Mouse (Mus musculus): ENCODE results near the gene Elmo2. TPM values are rescaled to one million over a fixed set of nuclear protein-coding genes. Genes with fewer than 3 reads are reported as not detected.
A peak's percentile ranks its signal among the peaks of the same experiment; 100 is the strongest.

Gene Elmo2
- total RNA-seq (2017), result 17.4 and 29.7 TPM in 2 replicates

- ATAC-seq (replicated peaks; ENCODE audit: low read depth, poor library complexity, severe bottlenecking), result peak; percentile 85
Observed at GRCm38 (mm10) chr2:165326304-165327190, at the start of gene Elmo2. TSS of gene Elmo2 (minus strand) at chr2:165326479.

- peak; percentile 25; the same call in 1 of the 2 replicates for ATAC-seq (replicated peaks; ENCODE audit: low read depth, poor library complexity, severe bottlenecking)
Observed at GRCm38 (mm10) chr2:165376001-165376400, 49.7 kb upstream of the Elmo2 start.

- ATAC-seq (replicated peaks; ENCODE audit: low read depth, poor library complexity, severe bottlenecking), result no peak
Observed at GRCm38 (mm10) chr2:165375478-165375877, 49.2 kb upstream of the Elmo2 start.

DNA sequence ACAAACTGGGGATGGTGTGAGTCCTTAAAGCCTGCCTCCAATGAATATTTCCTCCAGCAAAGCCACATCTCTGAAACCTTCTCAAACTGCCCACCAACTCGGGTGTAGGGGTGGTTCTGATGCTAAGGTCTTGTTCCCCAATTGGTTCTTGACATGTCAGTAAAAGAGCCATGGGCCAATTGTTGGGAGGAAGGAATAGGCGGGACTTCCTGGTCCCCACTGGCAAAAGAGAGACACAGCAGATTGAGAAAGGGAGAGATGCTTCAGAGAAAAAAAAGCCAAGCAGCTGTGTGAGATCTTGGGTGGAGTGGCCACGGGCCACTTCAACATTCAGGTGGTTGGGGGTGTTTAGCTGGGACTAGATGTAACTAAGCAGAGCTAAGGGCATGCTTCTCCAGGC lies 44.8 kb upstream of the Elmo2 start:
- no peak for ATAC-seq (replicated peaks; ENCODE audit: low read depth, poor library complexity, severe bottlenecking)

DNA sequence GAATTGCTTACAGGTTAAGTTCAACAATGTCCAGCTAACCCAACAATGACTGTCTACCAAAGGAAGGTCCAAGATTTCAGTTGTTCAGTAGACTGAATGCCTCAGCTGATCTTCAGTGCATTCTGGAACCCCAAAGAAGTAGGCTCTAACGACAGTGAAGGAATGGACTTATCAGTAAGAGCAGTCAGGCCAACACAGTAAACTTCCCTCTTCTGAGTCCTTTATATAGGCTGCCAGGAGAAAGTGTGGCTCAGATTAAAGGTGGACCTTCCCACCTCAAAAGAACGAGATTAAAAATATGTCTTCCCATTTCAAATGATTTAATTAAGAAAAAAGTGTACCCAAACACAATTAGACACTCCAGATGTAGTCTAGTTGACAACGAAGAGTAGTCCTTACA lies 44.1 kb upstream of the Elmo2 start:
- no peak for ATAC-seq (replicated peaks; ENCODE audit: low read depth, poor library complexity, severe bottlenecking)

DNA sequence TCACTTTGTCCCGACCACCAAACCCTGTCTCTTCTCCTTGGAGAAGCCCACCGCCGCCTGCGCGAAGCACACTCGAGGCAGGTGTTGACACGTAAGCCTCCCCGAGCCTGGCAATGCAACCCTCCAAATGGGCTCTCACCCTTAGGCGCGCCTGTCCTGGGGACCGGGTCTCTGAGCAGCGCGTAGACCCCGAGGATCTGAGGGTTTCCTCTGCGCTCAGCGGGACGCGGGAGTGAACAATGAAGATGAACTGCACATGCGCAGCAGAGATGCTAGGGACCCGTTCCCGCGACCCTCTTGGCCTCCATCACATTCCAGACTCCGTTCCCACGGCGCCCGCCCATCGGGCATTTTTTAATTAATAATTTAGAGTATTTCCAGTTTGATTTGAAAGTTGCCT lies 42.2 kb upstream of the Elmo2 start, which contains the start of gene Zfp663:
Gene Zfp663 (minus strand): TSS at position 234 of the 400 bp plus-strand sequence.
- ATAC-seq (replicated peaks; ENCODE audit: low read depth, poor library complexity, severe bottlenecking), result no peak

GRCm38 (mm10) chr2:165367868-165368439 lies 41.7 kb upstream of the Elmo2 start:
- no peak for ATAC-seq (replicated peaks; ENCODE audit: low read depth, poor library complexity, severe bottlenecking)

DNA sequence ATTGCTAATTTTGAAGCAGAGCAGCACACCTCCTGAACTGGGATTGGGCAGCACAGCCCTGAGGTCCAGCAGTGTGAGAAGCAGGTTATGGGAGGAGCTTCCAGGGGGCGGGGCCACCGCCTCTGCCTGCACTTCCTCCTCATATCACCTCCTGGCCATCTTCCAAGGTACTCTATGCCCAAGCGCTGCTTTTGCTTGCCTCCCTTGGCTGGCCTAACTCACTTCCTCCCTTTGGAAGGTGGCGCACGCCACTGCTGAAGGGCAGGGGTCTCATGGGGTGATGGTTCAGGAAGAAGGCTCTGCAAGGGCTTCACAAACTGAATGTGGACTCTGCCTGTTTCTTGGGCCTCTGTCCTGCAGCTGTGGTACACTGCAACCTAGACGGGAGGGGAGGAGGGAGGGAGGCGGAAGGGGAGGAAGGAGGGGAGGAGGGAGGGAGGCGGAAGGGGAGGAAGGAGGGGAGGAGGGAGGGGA lies 40.8 kb upstream of the Elmo2 start:
- peak; percentile 68 for ATAC-seq (replicated peaks; ENCODE audit: low read depth, poor library complexity, severe bottlenecking)

DNA sequence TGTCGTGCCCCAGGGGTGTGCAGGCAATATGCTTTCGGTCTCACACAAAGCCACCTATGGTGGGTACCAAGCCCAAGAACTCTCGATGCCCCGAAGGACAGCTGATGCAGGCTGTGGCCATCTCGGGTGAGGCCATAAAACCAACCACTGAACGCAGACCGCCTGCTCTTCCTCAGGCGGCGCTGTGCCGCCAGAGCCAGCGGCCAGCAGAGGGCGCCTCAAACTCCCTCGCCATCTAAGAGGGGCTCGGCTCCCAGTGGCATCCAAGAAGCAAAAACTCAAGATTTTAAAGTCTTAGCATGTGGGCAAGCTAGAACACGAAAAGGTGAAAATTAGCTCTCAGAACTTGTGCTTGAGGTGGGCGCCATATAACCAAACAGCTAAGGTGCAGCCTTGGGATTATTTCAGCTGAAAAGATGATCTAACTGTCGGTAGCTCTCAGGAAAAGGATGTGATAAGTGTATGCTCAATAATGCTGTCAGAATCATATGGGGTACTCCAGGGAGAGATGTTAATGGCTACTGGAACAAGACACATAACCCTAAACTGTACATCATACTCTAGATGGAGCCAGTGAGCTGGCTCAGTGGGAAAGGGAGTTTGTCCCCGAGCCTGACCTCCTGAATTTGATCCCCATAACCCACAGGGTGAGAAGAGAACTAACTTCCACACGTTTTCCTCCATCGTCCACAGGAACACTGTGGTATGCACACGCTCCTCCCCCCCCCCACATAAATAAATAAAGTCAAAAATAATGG lies 38.2 kb upstream of the Elmo2 start:
- peak; percentile 45 for ATAC-seq (replicated peaks; ENCODE audit: low read depth, poor library complexity, severe bottlenecking)

DNA sequence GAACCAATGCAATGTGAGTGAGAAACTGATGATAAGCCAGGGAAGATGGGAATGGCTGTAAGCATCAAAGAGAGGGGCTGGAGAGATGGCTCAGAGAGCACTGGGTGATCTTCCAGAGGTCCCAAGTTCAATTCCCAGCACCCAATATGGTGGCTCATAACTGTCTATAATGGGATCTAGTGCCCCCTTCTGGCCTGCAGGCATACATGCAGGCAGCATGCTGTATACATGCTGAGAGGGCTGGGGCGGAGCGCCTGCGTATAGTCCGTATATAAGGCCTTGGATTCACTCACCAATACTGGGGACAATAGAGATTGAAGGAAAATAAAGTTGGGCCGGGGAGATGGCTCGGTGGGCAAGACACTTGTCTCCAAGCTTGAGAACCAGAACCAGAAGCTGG lies 37.0 kb upstream of the Elmo2 start:
- ATAC-seq (replicated peaks; ENCODE audit: low read depth, poor library complexity, severe bottlenecking), result no peak

- peak; percentile 88 for ATAC-seq (replicated peaks; ENCODE audit: low read depth, poor library complexity, severe bottlenecking)
Observed at GRCm38 (mm10) chr2:165360861-165361260, 34.6 kb upstream of the Elmo2 start.

- no peak for ATAC-seq (replicated peaks; ENCODE audit: low read depth, poor library complexity, severe bottlenecking)
Observed at GRCm38 (mm10) chr2:165351828-165352513, 25.7 kb upstream of the Elmo2 start.

DNA sequence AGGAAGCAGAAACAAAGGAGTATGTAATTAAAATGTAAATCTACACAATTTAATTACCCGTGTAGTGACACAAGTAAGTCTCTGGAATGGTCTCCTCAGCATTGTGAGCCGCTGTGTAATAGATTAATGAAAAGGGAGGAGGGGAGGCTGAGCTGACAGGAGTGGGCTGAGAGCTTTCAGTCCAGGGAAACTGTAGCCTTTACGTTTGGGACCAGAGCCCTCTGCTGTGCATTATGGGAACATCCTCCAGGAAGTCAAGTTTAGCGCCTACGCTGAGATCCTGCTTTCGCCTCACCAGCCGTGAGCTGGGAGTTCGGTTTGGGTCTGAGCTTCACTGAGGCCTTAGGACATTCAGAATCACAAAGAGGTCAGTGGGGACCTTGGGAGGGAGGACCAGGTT lies 23.2 kb upstream of the Elmo2 start:
- ATAC-seq (replicated peaks; ENCODE audit: low read depth, poor library complexity, severe bottlenecking), result peak; percentile 56; the same call in 1 of the 2 replicates

DNA sequence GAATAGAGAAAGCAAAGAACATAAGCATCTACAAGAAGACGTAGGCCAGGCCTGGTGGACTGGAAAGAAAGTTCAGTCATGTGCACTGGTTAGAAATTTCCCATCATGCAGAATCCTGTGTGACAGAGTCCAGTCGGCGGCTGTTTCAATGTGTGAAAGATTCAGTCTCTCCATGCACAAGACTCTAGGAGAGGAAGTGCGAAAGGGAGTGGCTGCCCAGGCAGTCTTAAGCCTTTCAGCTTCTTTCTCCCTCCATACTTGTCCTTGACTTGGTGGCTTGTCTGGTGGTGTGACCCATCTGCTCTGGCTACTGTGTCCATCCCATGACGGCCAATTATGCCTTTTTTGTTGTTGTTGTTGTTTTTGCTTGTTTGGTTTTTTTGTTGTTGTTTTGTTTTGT lies 19.9 kb upstream of the Elmo2 start:
- no peak for ATAC-seq (replicated peaks; ENCODE audit: low read depth, poor library complexity, severe bottlenecking)

DNA sequence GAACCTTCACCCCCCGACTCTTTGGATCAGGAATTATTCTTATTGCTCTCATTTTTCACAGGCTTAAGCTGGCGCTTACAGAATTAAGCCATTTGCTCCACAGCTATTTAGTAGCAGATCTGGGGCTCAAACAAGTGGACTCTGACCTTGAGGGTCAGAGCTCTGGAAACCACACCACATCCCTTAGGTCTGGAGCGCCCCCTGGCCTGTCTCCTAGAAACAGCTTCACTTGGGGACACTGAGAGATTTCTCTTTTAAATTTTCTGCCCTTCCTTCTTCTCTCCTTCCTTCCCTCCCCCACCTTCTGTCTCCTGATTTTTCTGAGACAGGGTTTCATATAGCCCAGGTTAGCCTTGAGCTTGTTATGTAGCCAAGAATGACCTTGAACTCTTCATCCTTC lies 10.9 kb upstream of the Elmo2 start:
- ATAC-seq (replicated peaks; ENCODE audit: low read depth, poor library complexity, severe bottlenecking), result no peak

DNA sequence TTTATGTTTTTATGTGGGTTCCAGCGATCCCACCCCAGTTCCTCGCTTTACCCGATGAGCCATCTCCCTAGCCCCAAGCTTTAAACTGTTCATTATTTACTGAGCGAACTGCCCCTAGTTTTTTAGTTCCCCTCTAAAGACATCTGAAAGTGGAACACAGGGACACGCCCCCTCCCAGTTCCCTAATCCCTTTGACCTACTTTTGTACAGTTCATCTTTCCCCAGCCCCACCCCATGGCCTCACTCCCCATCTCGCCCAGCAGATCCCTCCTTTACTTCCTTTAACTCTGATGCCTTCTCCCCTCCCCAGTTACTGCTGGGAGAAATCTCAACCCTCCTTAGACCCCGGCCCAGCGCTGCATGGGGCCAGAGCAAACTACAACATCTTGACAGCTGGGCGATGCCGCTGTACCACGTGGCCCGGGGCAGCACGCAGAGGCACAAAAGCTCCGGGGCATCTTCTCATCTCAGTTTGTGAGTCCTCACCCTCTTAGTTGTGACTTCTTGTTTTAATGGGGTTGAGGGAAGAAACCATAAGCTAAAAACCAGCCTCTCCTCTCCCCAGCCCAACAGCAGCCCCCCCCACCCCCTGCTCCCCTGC lies 6.4 kb upstream of the Elmo2 start:
- ATAC-seq (replicated peaks; ENCODE audit: low read depth, poor library complexity, severe bottlenecking), result peak; percentile 40

DNA sequence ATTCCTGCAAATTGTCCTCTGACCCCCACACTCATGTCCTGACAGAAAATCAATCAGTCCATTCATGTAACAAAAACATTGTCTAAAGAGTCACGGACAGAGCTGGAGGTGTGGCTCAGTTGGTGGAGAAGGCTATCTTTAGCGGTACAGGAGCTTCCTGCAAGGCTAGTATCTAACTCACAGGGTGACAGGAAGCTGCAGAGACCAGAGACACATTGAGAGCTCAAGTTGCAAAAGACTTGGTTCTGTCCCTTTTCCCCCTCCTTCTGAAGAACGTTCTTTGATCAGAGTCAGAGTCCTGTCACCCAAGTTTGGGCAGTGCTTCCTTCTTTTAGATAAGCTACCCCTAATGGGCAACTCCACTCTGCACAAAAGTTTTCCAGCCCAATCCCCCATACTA lies 3.4 kb upstream of the Elmo2 start:
- peak; percentile 56 for ATAC-seq (replicated peaks; ENCODE audit: low read depth, poor library complexity, severe bottlenecking)

DNA sequence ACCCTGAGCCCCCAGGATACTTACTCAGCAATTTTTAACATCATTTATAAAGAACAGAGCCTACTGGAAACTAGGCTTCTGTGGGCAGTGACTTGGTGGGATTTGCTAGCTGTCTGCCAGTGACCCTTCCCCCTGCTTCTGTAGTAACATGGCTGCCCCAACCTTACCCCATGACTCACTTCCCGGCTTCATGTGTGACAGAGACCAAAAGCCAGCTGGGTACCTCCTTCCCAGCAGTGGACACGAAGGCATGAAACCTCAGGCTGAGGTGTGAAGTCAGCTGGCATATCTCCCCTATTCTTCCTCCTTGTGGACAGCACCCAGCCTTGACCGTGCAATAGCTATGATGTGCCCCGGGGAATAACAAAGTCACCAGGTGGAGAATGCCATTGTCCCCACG lies 2.5 kb upstream of the Elmo2 start:
- no peak for ATAC-seq (replicated peaks; ENCODE audit: low read depth, poor library complexity, severe bottlenecking)

DNA sequence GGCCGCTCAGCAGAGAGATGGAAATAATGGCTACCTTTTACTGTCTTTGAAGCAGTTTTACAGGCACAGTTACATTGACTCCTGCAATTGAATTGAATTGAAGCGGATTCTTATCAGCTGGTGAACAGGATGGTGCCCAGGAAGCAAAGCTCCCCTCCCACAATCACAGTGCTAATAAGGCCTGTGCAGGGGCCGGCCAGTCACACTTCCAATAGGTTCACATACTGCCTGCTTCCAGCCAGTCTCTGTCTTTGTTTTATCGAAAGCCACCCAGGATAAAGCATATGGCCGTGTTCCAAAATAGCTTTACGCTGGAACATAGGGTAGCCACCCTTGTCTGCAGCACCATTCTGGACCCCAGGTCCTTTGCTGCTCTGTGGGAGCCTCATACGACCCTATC lies 1.1 kb upstream of the Elmo2 start:
- ATAC-seq (replicated peaks; ENCODE audit: low read depth, poor library complexity, severe bottlenecking), result no peak

All from common myeloid progenitor, adult 5-6 weeks (primary cell).